Mouse (Mus musculus): ENCODE results near the gene Adk. TPM values are rescaled to one million over a fixed set of nuclear protein-coding genes. Genes with fewer than 3 reads are reported as not detected.

The Adk gene
- 20.8 and 35.1 TPM in 2 replicates for polyA plus RNA-seq (2012; rRNA removed)

GRCm38 (mm10) chr14:21052112-21052780, at the start of gene Adk, which contains the start of gene Ap3m1:
Adk (plus strand) TSS chr14:21052574.
Ap3m1 (minus strand) TSS chr14:21052508.

GRCm38 (mm10) chr14:21481231-21481630, 428.9 kb downstream of the Adk start, which contains the start of gene Kat6b:
Kat6b (plus strand) TSS chr14:21481434.

Other genes starting within 250 kb of the Adk start
- 24.2 and 24.8 TPM in 2 replicates for gene Plau, start 215.9 kb upstream of the Adk start, polyA plus RNA-seq (2012; rRNA removed)
- gene Vcl, start 123.2 kb upstream of the Adk start, polyA plus RNA-seq (2012; rRNA removed): 71.4 and 78.9 TPM in 2 replicates
- 12.3 and 19.3 TPM in 2 replicates for gene Ap3m1, start 66 bp upstream of the Adk start, polyA plus RNA-seq (2012; rRNA removed)

Data from ovary, adult 2 months (tissue).